Mouse (Mus musculus) lung, embryonic 16.5 days (tissue): Measurements from ENCODE around the gene Txndc2. TPM values are rescaled to one million over a fixed set of nuclear protein-coding genes. Genes with fewer than 3 reads are reported as not detected.

ENCODE experiments used
- ATAC-seq: fragments of 200-750 bp; cut with Nextera tagmentation; 2 replicates; pipeline ENCODE4 v1.8.0; 2017; ENCODE audit warnings: low read depth, mild to moderate bottlenecking, moderate library complexity
- H3K27ac ChIP-seq: fragments of 300-500 bp; sonication (generic); 2 replicates; pipeline ENCODE4 v1.5.1; 2014; ENCODE audit warnings: mild to moderate bottlenecking, control low read depth, low read length
- H3K27me3 ChIP-seq: fragments of 300-500 bp; sonication (generic); 2 replicates; pipeline ENCODE4 v1.6.1; 2014; ENCODE audit warnings: low read depth, low read length, mixed read lengths; ENCODE audit not compliant: control insufficient read depth, insufficient read depth
- H3K36me3 ChIP-seq: fragments of 300-500 bp; sonication (generic); 2 replicates; pipeline ENCODE4 v1.6.1; 2014; ENCODE audit warnings: low read length; ENCODE audit not compliant: control insufficient read depth, insufficient read depth
- H3K4me1 ChIP-seq: fragments of 300-500 bp; sonication (generic); replicated peaks from 2 replicates; pipeline ENCODE4 v1.6.1; 2014; ENCODE audit warnings: low read length, mixed read lengths; ENCODE audit not compliant: control insufficient read depth, insufficient read depth
- H3K4me2 ChIP-seq: fragments of 300-500 bp; sonication (generic); 2 replicates; pipeline ENCODE4 v1.6.1; 2014; ENCODE audit warnings: low read depth, low read length, control low read depth
- H3K4me3 ChIP-seq: fragments of 300-500 bp; sonication (generic); 2 replicates; pipeline ENCODE4 v1.5.1; 2014; ENCODE audit warnings: mild to moderate bottlenecking, low read length, control low read depth
- H3K9ac ChIP-seq: fragments of 300-500 bp; sonication (generic); 2 replicates; pipeline ENCODE4 v1.6.1; 2014; ENCODE audit warnings: low read length, control low read depth
- H3K9me3 ChIP-seq: fragments of 300-500 bp; sonication (generic); 2 replicates; pipeline ENCODE4 v1.6.1; 2016; ENCODE audit warnings: low read length; ENCODE audit not compliant: control insufficient read depth
- WGBS: fragments of 180-500 bp; shearing (Covaris S2); extraction: QIAGEN DNeasy Blood & Tissue Kit; methylation state at CpG from one replicate; pipeline ENCODE4 v1.1.7; 2014; 5-methylcytosine and 5-hydroxymethylcytosine counted together
- polyA plus RNA-seq: library from polyadenylated mRNA; unstranded; fragments of >200 nt; fragmentation: Nextera tagmentation; extraction: Ambion mirVana; gene quantifications from 2 replicates; pipeline ENCODE4 v1.2.1, GENCODE M21; 2015

Txndc2 gene
- polyA plus RNA-seq, 1 experiment from 2014 or later, result not detected

- WGBS, result 34% methylated on average over 2 of the region's 2 CpGs
- H3K27me3 ChIP-seq, result no peaks in the 10 kb centered on the region
- H3K4me2 ChIP-seq, result no peak overlapping the region
- ATAC-seq, result peak; percentile 32; the same call in 1 of the 2 replicates
- no peak overlapping the region for H3K9ac ChIP-seq
- H3K4me1 ChIP-seq, result peaks cover 4% of the 10 kb centered on the region
- no peak overlapping the region for H3K4me3 ChIP-seq
- peak overlapping the region; percentile 66; the same call in 1 of the 2 replicates for H3K27ac ChIP-seq
- H3K9me3 ChIP-seq, result no peaks in the 10 kb centered on the region
- no peaks in the 10 kb centered on the region for H3K36me3 ChIP-seq
These were observed 16.4 kb upstream of the Txndc2 start for GRCm38 (mm10) chr17:65658416-65658815.

GRCm38 (mm10) chr17:65657958-65658357 lies 16.0 kb upstream of the Txndc2 start:
- H3K4me1 ChIP-seq, result peaks cover 4% of the 10 kb centered on the region
- no peaks in the 10 kb centered on the region for H3K9me3 ChIP-seq
- no peaks in the 10 kb centered on the region for H3K27me3 ChIP-seq
- H3K36me3 ChIP-seq, result no peaks in the 10 kb centered on the region
- H3K27ac ChIP-seq, result peak overlapping the region; percentile 78
- WGBS, result 60% methylated on average over 9 of the region's 9 CpGs
- no peak overlapping the region for H3K9ac ChIP-seq
- no peak overlapping the region for H3K4me2 ChIP-seq
- peak; percentile 94 for ATAC-seq
- no peak overlapping the region for H3K4me3 ChIP-seq

- Histone ChIP-seq H3K4me2 (no peak overlapping the region), H3K4me1 (peaks cover 4% of the 10 kb centered on the region), H3K9ac (no peak overlapping the region), H3K4me3 (no peak overlapping the region), H3K9me3 (no peaks in the 10 kb centered on the region), H3K36me3 (no peaks in the 10 kb centered on the region), H3K27ac (no peak overlapping the region), H3K27me3 (no peaks in the 10 kb centered on the region)
- ATAC-seq, result no peak
- WGBS, result 92% methylated on average over 6 of the region's 6 CpGs
These were observed 14.8 kb upstream of the Txndc2 start for GRCm38 (mm10) chr17:65656731-65657130.

- WGBS, result 76% methylated on average over 8 of the region's 8 CpGs
- H3K9ac ChIP-seq, result no peak overlapping the region
- no peak for ATAC-seq
- H3K4me2 ChIP-seq, result no peak overlapping the region
- H3K9me3 ChIP-seq, result no peaks in the 10 kb centered on the region
- H3K4me3 ChIP-seq, result no peak overlapping the region
- no peak overlapping the region for H3K27ac ChIP-seq
- H3K4me1 ChIP-seq, result peaks cover 4% of the 10 kb centered on the region
- no peaks in the 10 kb centered on the region for H3K27me3 ChIP-seq
- H3K36me3 ChIP-seq, result no peaks in the 10 kb centered on the region
These were observed 14.1 kb upstream of the Txndc2 start for GRCm38 (mm10) chr17:65656076-65656475.

- H3K36me3 ChIP-seq, result no peaks in the 10 kb centered on the region
- no peak for ATAC-seq
These were observed 13.6 kb upstream of the Txndc2 start for GRCm38 (mm10) chr17:65655608-65656007.

GRCm38 (mm10) chr17:65650598-65650997 lies 8.6 kb upstream of the Txndc2 start:
- 84% methylated on average over 6 of the region's 6 CpGs for WGBS
- no peak overlapping the region for H3K4me3 ChIP-seq
- no peak overlapping the region for H3K27ac ChIP-seq
- ATAC-seq, result no peak
- no peaks in the 10 kb centered on the region for H3K9me3 ChIP-seq
- H3K27me3 ChIP-seq, result no peaks in the 10 kb centered on the region
- H3K36me3 ChIP-seq, result no peaks in the 10 kb centered on the region
- H3K4me2 ChIP-seq, result no peak overlapping the region
- H3K4me1 ChIP-seq, result no peaks in the 10 kb centered on the region
- H3K9ac ChIP-seq, result no peak overlapping the region

More at GRCm38 (mm10) chr17:65655608-65656007, 13.6 kb upstream of the Txndc2 start:
- WGBS, result 54% methylated on average over 4 of the region's 4 CpGs
- Histone ChIP-seq H3K4me3 (no peak overlapping the region), H3K4me2 (no peak overlapping the region), H3K4me1 (peaks cover 4% of the 10 kb centered on the region), H3K9me3 (no peaks in the 10 kb centered on the region), H3K27ac (no peak overlapping the region), H3K9ac (no peak overlapping the region), H3K27me3 (no peaks in the 10 kb centered on the region)

- Histone ChIP-seq H3K27ac (no peak overlapping the region), H3K9me3 (no peaks in the 10 kb centered on the region), H3K4me1 (no peaks in the 10 kb centered on the region), H3K27me3 (no peaks in the 10 kb centered on the region), H3K4me3 (no peak overlapping the region), H3K9ac (no peak overlapping the region), H3K4me2 (no peak overlapping the region), H3K36me3 (no peaks in the 10 kb centered on the region)
- no peak for ATAC-seq
- WGBS, result 78% methylated on average over 2 of the region's 2 CpGs
These were observed 7.2 kb upstream of the Txndc2 start for GRCm38 (mm10) chr17:65649175-65649493.

GRCm38 (mm10) chr17:65648371-65649174 lies 6.6 kb upstream of the Txndc2 start:
- Histone ChIP-seq H3K4me1 (no peaks in the 10 kb centered on the region; the same call in 1 of the 2 replicates), H3K27ac (no peak overlapping the region), H3K4me2 (no peak overlapping the region), H3K4me3 (no peak overlapping the region), H3K27me3 (no peaks in the 10 kb centered on the region), H3K9me3 (no peaks in the 10 kb centered on the region), H3K36me3 (no peaks in the 10 kb centered on the region), H3K9ac (no peak overlapping the region)
- no peak for ATAC-seq
- WGBS, result 83% methylated on average over 9 of the region's 9 CpGs

- Histone ChIP-seq H3K4me2 (no peak overlapping the region), H3K4me1 (no peaks in the 10 kb centered on the region; the same call in 1 of the 2 replicates), H3K36me3 (no peaks in the 10 kb centered on the region), H3K9ac (no peak overlapping the region), H3K4me3 (no peak overlapping the region), H3K27ac (no peak overlapping the region), H3K27me3 (no peaks in the 10 kb centered on the region), H3K9me3 (no peaks in the 10 kb centered on the region)
- WGBS, result 59% methylated on average over 5 of the region's 5 CpGs
- no peak for ATAC-seq
These were observed 6.0 kb upstream of the Txndc2 start for GRCm38 (mm10) chr17:65647961-65648360.
